Mouse (Mus musculus): Measurements from ENCODE around the gene Nlgn2.

DNA sequence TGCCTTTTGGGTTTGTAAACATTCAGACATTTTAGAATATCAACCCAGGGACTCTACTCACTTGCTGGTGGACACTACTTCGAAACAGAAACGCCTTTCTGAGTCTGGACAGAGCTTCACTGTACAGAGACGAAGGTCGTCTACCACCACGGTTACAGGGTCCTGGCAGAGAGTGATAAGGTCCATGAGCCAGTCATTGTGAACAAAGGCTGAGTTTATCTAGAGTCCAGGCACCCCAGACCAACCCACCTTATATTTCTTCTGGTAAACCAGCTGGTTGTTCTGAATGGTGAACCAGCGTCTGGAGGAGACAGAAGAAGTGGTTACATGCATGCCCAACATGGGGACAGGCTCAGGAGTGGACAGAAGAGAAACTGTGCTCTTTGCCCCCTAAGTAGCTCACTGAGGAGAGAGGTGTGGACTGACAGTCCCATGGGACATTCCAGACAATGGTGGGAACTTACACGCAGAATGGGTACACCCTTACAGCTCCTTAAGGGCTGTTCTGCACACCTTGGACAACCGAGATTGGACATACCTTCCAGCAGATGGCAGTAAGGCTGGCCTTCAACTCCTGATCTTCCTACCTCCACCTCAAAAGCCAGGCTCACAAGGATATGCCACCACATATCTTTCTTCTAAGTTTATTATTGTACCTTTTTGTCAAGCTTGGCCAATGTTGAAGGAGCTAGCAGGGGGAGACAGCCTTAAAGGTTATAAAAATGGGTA, 49.5 kb upstream of the Nlgn2 start:
- TF ChIP-seq CTCF (IDR thresholded peaks at IDR 0.05; ENCODE audit: borderline replicate concordance, control insufficient read depth, extremely low read depth, insufficient read depth, low read length, poor library complexity): no peak
- no peak for TF ChIP-seq POLR2A (IDR thresholded peaks at IDR 0.05; ENCODE audit: control insufficient read depth, extremely low read depth, insufficient read depth, low read length, poor library complexity)

Measured in thymus, adult 2 months (tissue).